In genomic region chr8:84968650-84969049, GRCm38 (mm10) we compare ENCODE assay signal across 9 mouse cellular contexts. TPM values are rescaled to one million over a fixed set of nuclear protein-coding genes. Genes with fewer than 3 reads are reported as not detected.
DNase-seq lines count a peak whose midpoint lies in the region; ATAC-seq and TF ChIP-seq lines count a peak whose summit lies in the region.
"Had no signal": no experiment of that assay in that cellular context is flagged by ENCODE, and none has a peak within 500 bp of the region (broad histone marks: within the 10 kb centered on the region; RNA-seq: fewer than 3 reads in every experiment).

No protein-coding gene starts in this region.

- H3K36me3 ChIP-seq in embryonic facial prominence, embryonic 13.5 days, result peaks cover 30% of the 10 kb centered on the region
- no peaks in the 10 kb centered on the region for H3K36me3 ChIP-seq in intestine, embryonic 16.5 days (ENCODE audit: control insufficient read depth, insufficient read depth, low read length)
- H3K36me3 ChIP-seq in neural tube, embryonic 12.5 days, result peaks cover 29% of the 10 kb centered on the region
- H3K36me3 ChIP-seq in thymus, adult 2 months (ENCODE audit: control insufficient read depth, insufficient read depth, low read length), result no peaks in the 10 kb centered on the region

- peak overlapping the region; percentile 94 for H3K4me2 ChIP-seq in embryonic facial prominence, embryonic 13.5 days
- H3K4me2 ChIP-seq in intestine, embryonic 16.5 days (ENCODE audit: low read depth, low read length), result peak overlapping the region; percentile 84
- peak overlapping the region; percentile 91 for H3K4me2 ChIP-seq in neural tube, embryonic 12.5 days (replicated peaks)

- H3K9me3 ChIP-seq in embryonic facial prominence, embryonic 13.5 days, result no peaks in the 10 kb centered on the region
- no peaks in the 10 kb centered on the region for H3K9me3 ChIP-seq in intestine, embryonic 16.5 days (ENCODE audit: control insufficient read depth, low read length)
- H3K9me3 ChIP-seq in neural tube, embryonic 12.5 days, result no peaks in the 10 kb centered on the region

- peaks cover 47% of the 10 kb centered on the region for H3K4me1 ChIP-seq in embryonic facial prominence, embryonic 13.5 days
- H3K4me1 ChIP-seq in intestine, embryonic 16.5 days (ENCODE audit: control insufficient read depth, insufficient read depth, low read length), result peaks cover 31% of the 10 kb centered on the region
- H3K4me1 ChIP-seq in neural tube, embryonic 12.5 days, result peaks cover 26% of the 10 kb centered on the region
- H3K4me1 ChIP-seq in thymus, adult 2 months (replicated peaks; ENCODE audit: control insufficient read depth, insufficient read depth, low read length), result peaks cover 30% of the 10 kb centered on the region

- no peak for TF ChIP-seq CTCF in left cerebral cortex, adult 2 months (IDR thresholded peaks at IDR 0.05)
- TF ChIP-seq CTCF in thymus, adult 2 months (IDR thresholded peaks at IDR 0.05; ENCODE audit: borderline replicate concordance, control insufficient read depth, extremely low read depth, insufficient read depth, low read length, poor library complexity), result no peak

- no peak for TF ChIP-seq POLR2A in thymus, adult 2 months (IDR thresholded peaks at IDR 0.05; ENCODE audit: control insufficient read depth, extremely low read depth, insufficient read depth, low read length, poor library complexity)

- no peak for DNase-seq in left cerebral cortex, adult 2 months (ENCODE audit: extremely low spot score in 1 of 2, low spot score in 2 of 2)
- DNase-seq in left cerebral cortex, adult 9 months (ENCODE audit: low spot score in 2 of 2), result no peak
- no peak for DNase-seq in thymus, adult 2 months
- no peak for DNase-seq in layer of hippocampus, postnatal 10 days (ENCODE audit: low spot score in 2 of 2)
- no peak for DNase-seq in ovary, postnatal 36 days (ENCODE audit: low spot score)

- intact Hi-C loops in left cerebral cortex, adult 2 months (cut with DNase I), result no loop called here

- no peaks in the 10 kb centered on the region for H3K27me3 ChIP-seq in embryonic facial prominence, embryonic 13.5 days
- no peaks in the 10 kb centered on the region for H3K27me3 ChIP-seq in intestine, embryonic 16.5 days (replicated peaks; ENCODE audit: control insufficient read depth, insufficient read depth, low read length)
- H3K27me3 ChIP-seq in neural tube, embryonic 12.5 days (replicated peaks), result no peaks in the 10 kb centered on the region
- H3K27me3 ChIP-seq in thymus, adult 2 months (ENCODE audit: control insufficient read depth, insufficient read depth, low read length), result no peaks in the 10 kb centered on the region

- peak overlapping the region; percentile 56 for H3K4me3 ChIP-seq in left cerebral cortex, adult 2 months
- peak overlapping the region; percentile 79 for H3K4me3 ChIP-seq in embryonic facial prominence, embryonic 13.5 days
- H3K4me3 ChIP-seq in intestine, embryonic 16.5 days (ENCODE audit: low read length), result peak overlapping the region; percentile 62
- peak overlapping the region; percentile 80; the same call in 1 of the 2 replicates for H3K4me3 ChIP-seq in neural tube, embryonic 12.5 days
- no peak overlapping the region for H3K4me3 ChIP-seq in thymus, adult 2 months (ENCODE audit: control insufficient read depth, insufficient read depth, low read length)

- WGBS in embryonic facial prominence, embryonic 13.5 days, result 20% methylated on average over 2 of the region's 2 CpGs
- 5% methylated on average over 2 of the region's 2 CpGs for WGBS in intestine, embryonic 16.5 days
- WGBS in neural tube, embryonic 12.5 days, result 6% methylated on average over 2 of the region's 2 CpGs
- WGBS in thymus, adult 2 months, result 8% methylated on average over 2 of the region's 2 CpGs

- H3K9ac ChIP-seq in embryonic facial prominence, embryonic 13.5 days, result peak overlapping the region; percentile 93
- peak overlapping the region; percentile 80 for H3K9ac ChIP-seq in intestine, embryonic 16.5 days (ENCODE audit: low read depth, low read length)
- H3K9ac ChIP-seq in neural tube, embryonic 12.5 days, result peak overlapping the region; percentile 96

- H3K27ac ChIP-seq in left cerebral cortex, adult 2 months, result peak overlapping the region; percentile 90
- peak overlapping the region; percentile 87 for H3K27ac ChIP-seq in embryonic facial prominence, embryonic 13.5 days
- H3K27ac ChIP-seq in intestine, embryonic 16.5 days (ENCODE audit: low read length), result peak overlapping the region; percentile 93
- no peak overlapping the region for H3K27ac ChIP-seq in neural tube, embryonic 12.5 days
- no peak overlapping the region for H3K27ac ChIP-seq in thymus, adult 2 months (ENCODE audit: control insufficient read depth, insufficient read depth, low read length)

- no peak for ATAC-seq in embryonic facial prominence, embryonic 13.5 days (ENCODE audit: insufficient number of reproducible peaks, insufficient read depth, low FRiP score, low TSS enrichment, low read depth)
- no peak for ATAC-seq in intestine, embryonic 16.5 days
- no peak for ATAC-seq in neural tube, embryonic 12.5 days (ENCODE audit: low FRiP score, low read depth)

RNA-seq across cellular contexts. Expression of gene Gm49661, which starts 0.6 kb away (rescaled TPM):
- not detected for total RNA-seq in left cerebral cortex, adult 2 months (2021)
- not detected in 2 replicates for polyA plus RNA-seq in embryonic facial prominence, embryonic 13.5 days (2015; fragmentation: Nextera tagmentation; extraction: Ambion mirVana)
- not detected in 2 replicates for polyA plus RNA-seq in intestine, embryonic 16.5 days (2015; fragmentation: Nextera tagmentation; extraction: Ambion mirVana)
- polyA plus RNA-seq in neural tube, embryonic 12.5 days (2016; fragmentation: Nextera tagmentation; extraction: Ambion mirVana), result not detected in 2 replicates
- polyA plus RNA-seq in thymus, adult 2 months (2012; rRNA removed), result 4.3 TPM in 1 of 2 replicates, not detected in the other
- total RNA-seq in layer of hippocampus, postnatal 10 days (2021), result not detected
- total RNA-seq: neutrophil, adult 5-6 weeks had no signal

RNA-seq across cellular contexts. Expression of gene Prdx2, which starts 0.7 kb away (rescaled TPM):
- total RNA-seq in left cerebral cortex, adult 2 months (2021), result 100 to 1,000 TPM; 319 to 333 TPM
- 888 and 1,010 TPM in 2 replicates for polyA plus RNA-seq in embryonic facial prominence, embryonic 13.5 days (2015; fragmentation: Nextera tagmentation; extraction: Ambion mirVana)
- polyA plus RNA-seq in intestine, embryonic 16.5 days (2015; fragmentation: Nextera tagmentation; extraction: Ambion mirVana), result 533 and 590 TPM in 2 replicates
- polyA plus RNA-seq in neural tube, embryonic 12.5 days (2016; fragmentation: Nextera tagmentation; extraction: Ambion mirVana), result 1,247 and 1,331 TPM in 2 replicates
- 162 and 183 TPM in 2 replicates for polyA plus RNA-seq in thymus, adult 2 months (2012; rRNA removed)
- total RNA-seq in layer of hippocampus, postnatal 10 days (2021), result 100 to 1,000 TPM; 492 to 505 TPM

RNA-seq across cellular contexts. Expression of gene Rnaseh2a, which starts 0.9 kb away (rescaled TPM):
- total RNA-seq in left cerebral cortex, adult 2 months (2021), result 10 to 100 TPM; 43.4 to 47.3 TPM
- 93.2 and 94.5 TPM in 2 replicates for polyA plus RNA-seq in embryonic facial prominence, embryonic 13.5 days (2015; fragmentation: Nextera tagmentation; extraction: Ambion mirVana)
- polyA plus RNA-seq in intestine, embryonic 16.5 days (2015; fragmentation: Nextera tagmentation; extraction: Ambion mirVana), result 102 and 120 TPM in 2 replicates
- polyA plus RNA-seq in neural tube, embryonic 12.5 days (2016; fragmentation: Nextera tagmentation; extraction: Ambion mirVana), result 78.4 and 85.2 TPM in 2 replicates
- 69.4 and 76.1 TPM in 2 replicates for polyA plus RNA-seq in thymus, adult 2 months (2012; rRNA removed)
- 10 to 100 TPM; 36.8 to 44.3 TPM for total RNA-seq in layer of hippocampus, postnatal 10 days (2021)

RNA-seq across cellular contexts. Expression of gene Junb, which starts 9.9 kb away (rescaled TPM):
- 100 to 1,000 TPM in 1 of 2 experiments, 10 to 100 TPM in 1; 99.5 to 145 TPM for total RNA-seq in left cerebral cortex, adult 2 months (2021)
- polyA plus RNA-seq in embryonic facial prominence, embryonic 13.5 days (2015; fragmentation: Nextera tagmentation; extraction: Ambion mirVana), result 10.4 and 11.2 TPM in 2 replicates
- polyA plus RNA-seq in intestine, embryonic 16.5 days (2015; fragmentation: Nextera tagmentation; extraction: Ambion mirVana), result 18.2 and 25.5 TPM in 2 replicates
- polyA plus RNA-seq in neural tube, embryonic 12.5 days (2016; fragmentation: Nextera tagmentation; extraction: Ambion mirVana), result 9.9 TPM in 2 replicates
- polyA plus RNA-seq in thymus, adult 2 months (2012; rRNA removed), result 125 and 128 TPM in 2 replicates
- total RNA-seq in layer of hippocampus, postnatal 10 days (2021), result 10 to 100 TPM; 33.7 to 34.2 TPM

RNA-seq across cellular contexts. Expression of gene Hook2, which starts 21.8 kb away (rescaled TPM):
- total RNA-seq in left cerebral cortex, adult 2 months (2021), result 10 to 100 TPM; 11.3 to 11.6 TPM
- 23.2 and 24.7 TPM in 2 replicates for polyA plus RNA-seq in embryonic facial prominence, embryonic 13.5 days (2015; fragmentation: Nextera tagmentation; extraction: Ambion mirVana)
- 96.9 and 108 TPM in 2 replicates for polyA plus RNA-seq in intestine, embryonic 16.5 days (2015; fragmentation: Nextera tagmentation; extraction: Ambion mirVana)
- 17.6 and 18.2 TPM in 2 replicates for polyA plus RNA-seq in neural tube, embryonic 12.5 days (2016; fragmentation: Nextera tagmentation; extraction: Ambion mirVana)
- 7.2 and 7.4 TPM in 2 replicates for polyA plus RNA-seq in thymus, adult 2 months (2012; rRNA removed)
- 10 to 100 TPM; 14.5 to 15.1 TPM for total RNA-seq in layer of hippocampus, postnatal 10 days (2021)

Comparison
In these comparisons a context has a peak if more than half of its experiments do, and no peak if none do; other contexts are left out.
1. H3K27ac ChIP-seq: peak in left cerebral cortex, adult 2 months (single experiment), embryonic facial prominence, embryonic 13.5 days (single experiment) and intestine, embryonic 16.5 days (single experiment); none in neural tube, embryonic 12.5 days (single experiment) and thymus, adult 2 months (single experiment).
2. Peak in every context shown above with its lines, with median percentiles within 50 percentile points of each other: H3K4me2 ChIP-seq and H3K9ac ChIP-seq.